Comparison of ENCODE assay signal across 8 mouse cellular contexts in the genomic region with DNA sequence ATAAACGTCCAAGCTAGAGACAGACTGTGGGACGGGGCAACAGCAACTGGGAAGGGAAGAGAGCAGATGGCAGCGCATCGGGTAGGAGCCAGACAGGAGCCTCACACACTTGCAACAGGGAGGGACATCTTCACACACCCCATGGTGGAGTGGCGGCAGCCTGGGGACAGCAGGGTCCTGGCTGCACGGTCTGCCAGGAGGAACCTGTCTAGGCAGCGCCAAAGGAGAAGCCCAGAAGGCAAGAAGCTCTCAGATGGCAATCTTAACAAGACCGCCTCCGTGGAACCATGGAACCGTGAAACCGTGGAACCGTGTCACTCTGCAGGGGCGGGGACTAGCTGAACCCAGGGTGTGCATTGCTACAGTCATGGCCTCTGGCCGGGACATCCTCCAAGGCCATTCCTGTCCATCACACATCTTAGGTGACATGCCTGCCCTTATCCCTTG. TPM values are rescaled to one million over a fixed set of nuclear protein-coding genes. Genes with fewer than 3 reads are reported as not detected.
DNase-seq lines count a peak whose midpoint lies in the region; ATAC-seq lines count a peak whose summit lies in the region.

No protein-coding gene starts in this region.

- no peak for DNase-seq in heart, adult 9 months (ENCODE audit: low spot score in 2 of 2)
- DNase-seq in right cerebral cortex, postnatal 10 days (ENCODE audit: low spot score in 2 of 2), result peak; percentile 73 to 80
- DNase-seq in right cerebral cortex, adult 2 months (ENCODE audit: low spot score in 2 of 2), result no peak
- DNase-seq in retina, postnatal 1 day, result peak; percentile 65
- DNase-seq in gastrocnemius, postnatal 14 days, result no peak
- no peak for DNase-seq in frontal cortex, postnatal 10 days (ENCODE audit: low spot score in 2 of 2)

- H3K36me3 ChIP-seq in heart, embryonic 15.5 days, result no peaks in the 10 kb centered on the region
- no peaks in the 10 kb centered on the region for H3K36me3 ChIP-seq in hindbrain, embryonic 12.5 days

- no peaks in the 10 kb centered on the region for H3K9me3 ChIP-seq in heart, embryonic 15.5 days (replicated peaks)
- no peaks in the 10 kb centered on the region for H3K9me3 ChIP-seq in hindbrain, embryonic 12.5 days (replicated peaks)

- H3K4me2 ChIP-seq in heart, embryonic 15.5 days, result no peak overlapping the region
- no peak overlapping the region for H3K4me2 ChIP-seq in hindbrain, embryonic 12.5 days (replicated peaks)

- H3K4me3 ChIP-seq in heart, embryonic 15.5 days, result no peak overlapping the region
- H3K4me3 ChIP-seq in hindbrain, embryonic 12.5 days, result no peak overlapping the region

- no peak for ATAC-seq in heart, embryonic 15.5 days (replicated peaks; ENCODE audit: insufficient number of reproducible peaks, insufficient read depth, low FRiP score, low read depth)
- no peak for ATAC-seq in hindbrain, embryonic 12.5 days (ENCODE audit: low FRiP score)

- H3K27ac ChIP-seq in heart, embryonic 15.5 days, result peak overlapping the region; percentile 44; the same call in 1 of the 2 replicates
- H3K27ac ChIP-seq in hindbrain, embryonic 12.5 days, result peak overlapping the region; percentile 56

- 75% methylated on average over 14 of the region's 14 CpGs for WGBS in heart, embryonic 15.5 days
- WGBS in hindbrain, embryonic 12.5 days, result 60% methylated on average over 14 of the region's 14 CpGs

- no peak overlapping the region for H3K9ac ChIP-seq in heart, embryonic 15.5 days
- H3K9ac ChIP-seq in hindbrain, embryonic 12.5 days, result no peak overlapping the region

- H3K27me3 ChIP-seq in heart, embryonic 15.5 days, result no peaks in the 10 kb centered on the region
- no peaks in the 10 kb centered on the region for H3K27me3 ChIP-seq in hindbrain, embryonic 12.5 days

- intact Hi-C loops in gastrocnemius, postnatal 14 days (cut with DNase I; ENCODE audit: low total_unique reads), result loop anchor here (10.0 kb wide), 1 partner anchor 46 kb away; the partner anchor contains the start of gene Ncor2

- peaks cover 91% of the 10 kb centered on the region for H3K4me1 ChIP-seq in heart, embryonic 15.5 days (replicated peaks)
- H3K4me1 ChIP-seq in hindbrain, embryonic 12.5 days, result peaks cover 81% of the 10 kb centered on the region

RNA-seq across cellular contexts. Expression of gene Ncor2, which starts 50.1 kb away (rescaled TPM):
- polyA plus RNA-seq in heart, embryonic 15.5 days (2015; fragmentation: Nextera tagmentation; extraction: Ambion mirVana), result 14.9 and 22.2 TPM in 2 replicates
- polyA plus RNA-seq in hindbrain, embryonic 12.5 days (2016; fragmentation: Nextera tagmentation; extraction: Ambion mirVana), result 30.2 and 31.0 TPM in 2 replicates
- 10 to 100 TPM; 85.9 to 97.7 TPM for total RNA-seq in gastrocnemius, postnatal 14 days (2021)

Comparison
In these comparisons a context has a peak if more than half of its experiments do, and no peak if none do; other contexts are left out.
1. DNase-seq: peak in right cerebral cortex, postnatal 10 days (2 of 2) and retina, postnatal 1 day (single experiment); none in heart, adult 9 months (0 of 2), right cerebral cortex, adult 2 months (0 of 2), gastrocnemius, postnatal 14 days (single experiment) and frontal cortex, postnatal 10 days (0 of 2).